Mouse (Mus musculus) left cerebral cortex, adult 2 months (tissue): ENCODE data around the gene Ptcra. TPM values are rescaled to one million over a fixed set of nuclear protein-coding genes. Genes with fewer than 3 reads are reported as not detected.

Experiments
- DNase-seq, 2 experiments: peaks; one replicate each; pipeline ENCODE4 v3.0.0; 2021 to 2022; ENCODE audit warnings: low spot score in 2 of 2, mixed read lengths in 1 of 2; ENCODE audit errors: extremely low spot score in 1 of 2
- H3K27ac ChIP-seq: fragments of 200-600 bp; 2 replicates; pipeline ENCODE4 v1.8.1; 2022
- H3K4me3 ChIP-seq: fragments of 200-600 bp; 2 replicates; pipeline ENCODE4 v1.8.1; 2022
- CTCF ChIP-seq: fragments of 200-600 bp; IDR thresholded peaks from 2 replicates; pipeline ENCODE4 v1.8.1; 2022; ENCODE audit warnings: antibody characterized with exemption, mild to moderate bottlenecking, moderate library complexity
- intact Hi-C: fragments of 180-260 bp; cut with DNase I; formaldehyde crosslinking; loops from one replicate; pipeline ENCODE4 v1.15.1; 2025
- total RNA-seq, 2 experiments: library from RNA; stranded (reverse); gene quantifications; 2 replicates each; pipeline ENCODE4 v1.2.3; 2021

Gene Ptcra
- total RNA-seq, 2 experiments from 2014 or later = 0.28 TPM; not detected in 1

GRCm38 (mm10) chr17:46782341-46783221 is 19.1 kb upstream of the Ptcra start, which contains the start of gene Rpl7l1:
Gene Rpl7l1, minus strand, starts transcription at chr17:46782672.
- H3K4me3 ChIP-seq = peak within 1 kb of the TSS; percentile 58
- H3K27ac ChIP-seq = peak within 1 kb of the TSS; percentile 79
- TF ChIP-seq CTCF = peak; percentile 74
- intact Hi-C loops = loop anchor here (1.0 to 2.0 kb wide), 2 partner anchors 74 to 108 kb away; partner anchors contain the start of gene Tbcc
- DNase-seq = peak; percentile 89 to 90

- no peak for TF ChIP-seq CTCF
- Histone ChIP-seq H3K4me3 (peak overlapping the region; percentile 58), H3K27ac (no peak overlapping the region; the same call in 1 of the 2 replicates)
- DNase-seq = no peak
- intact Hi-C loops = loop anchor here (1.0 to 2.0 kb wide), 2 partner anchors 75 to 108 kb away; partner anchors contain the start of gene Tbcc
These were observed 18.4 kb upstream of the Ptcra start for GRCm38 (mm10) chr17:46781876-46782275.

- intact Hi-C loops = no loop called here
- no peak for TF ChIP-seq CTCF
- DNase-seq = no peak
- H3K27ac ChIP-seq = no peak overlapping the region
- H3K4me3 ChIP-seq = no peak overlapping the region
These were observed 12.6 kb upstream of the Ptcra start for GRCm38 (mm10) chr17:46776087-46776486.

- DNase-seq = no peak
- intact Hi-C loops = no loop called here
- no peak overlapping the region for H3K27ac ChIP-seq
- H3K4me3 ChIP-seq = no peak overlapping the region
- no peak for TF ChIP-seq CTCF
These were observed 11.6 kb upstream of the Ptcra start for GRCm38 (mm10) chr17:46775070-46775469.

- TF ChIP-seq CTCF = no peak
- H3K27ac ChIP-seq = no peak overlapping the region
- intact Hi-C loops = no loop called here
- DNase-seq = no peak
- no peak overlapping the region for H3K4me3 ChIP-seq
These were observed 10.6 kb upstream of the Ptcra start for GRCm38 (mm10) chr17:46774131-46774472.

- H3K27ac ChIP-seq = peak overlapping the region; percentile 87; the same call in 1 of the 2 replicates
- no peak for DNase-seq
- peak overlapping the region; percentile 86 for H3K4me3 ChIP-seq
- peak; percentile 26 for TF ChIP-seq CTCF
- intact Hi-C loops = loop anchor here (2.0 kb wide), 1 partner anchor 21 kb away; the partner anchor contains the start of gene Cnpy3
These were observed 10.0 kb upstream of the Ptcra start for GRCm38 (mm10) chr17:46773278-46774130.

- peak within 1 kb of the TSS; percentile 86 for H3K4me3 ChIP-seq
- intact Hi-C loops = loop anchor here (2.0 kb wide), 1 partner anchor 20 kb away; the partner anchor contains the start of gene Cnpy3
- DNase-seq = peak; percentile 80 to 82
- TF ChIP-seq CTCF = no peak
- H3K27ac ChIP-seq = peak within 1 kb of the TSS; percentile 87
These were observed 9.1 kb upstream of the Ptcra start, which contains the start of gene 2310039H08Rik for GRCm38 (mm10) chr17:46772404-46773277. Gene 2310039H08Rik, plus strand, starts transcription at chr17:46772635.

GRCm38 (mm10) chr17:46772038-46772403 is 8.5 kb upstream of the Ptcra start:
- Histone ChIP-seq H3K27ac (peak overlapping the region; percentile 87), H3K4me3 (peak overlapping the region; percentile 86)
- no peak for TF ChIP-seq CTCF
- DNase-seq = no peak
- intact Hi-C loops = loop anchor here (2.0 kb wide), 1 partner anchor 19 kb away; the partner anchor contains the start of gene Cnpy3

- TF ChIP-seq CTCF = no peak
- intact Hi-C loops = loop anchor here (2.0 kb wide), 1 partner anchor 19 kb away; the partner anchor contains the start of gene Cnpy3
- DNase-seq = no peak
- Histone ChIP-seq H3K4me3 (peak overlapping the region; percentile 86), H3K27ac (peak overlapping the region; percentile 87; the same call in 1 of the 2 replicates)
These were observed 8.1 kb upstream of the Ptcra start for GRCm38 (mm10) chr17:46771616-46772015.

GRCm38 (mm10) chr17:46771025-46771424 is 7.5 kb upstream of the Ptcra start:
- no peak for DNase-seq
- intact Hi-C loops = no loop called here
- H3K27ac ChIP-seq = no peak overlapping the region
- no peak overlapping the region for H3K4me3 ChIP-seq
- TF ChIP-seq CTCF = peak; percentile 15

- Histone ChIP-seq H3K4me3 (no peak overlapping the region), H3K27ac (no peak overlapping the region)
- intact Hi-C loops = no loop called here
- no peak for DNase-seq
- TF ChIP-seq CTCF = no peak
These were observed 7.0 kb upstream of the Ptcra start for GRCm38 (mm10) chr17:46770546-46770945.
